Mouse (Mus musculus) ES-Bruce4 (cell line): ENCODE data around the gene Comp.

Source experiments
- CTCF ChIP-seq: IDR thresholded peaks from one replicate; pipeline ENCODE4 v1.8.1; 2011; ENCODE audit warnings: low read depth, low read length
- EP300 ChIP-seq: IDR thresholded peaks from 2 replicates; pipeline ENCODE4 v1.6.1; 2011; ENCODE audit warnings: low read depth, low read length; ENCODE audit not compliant: insufficient read depth
- POLR2A ChIP-seq: IDR thresholded peaks from one replicate; pipeline ENCODE4 v1.8.1; 2011; ENCODE audit warnings: low read length; ENCODE audit not compliant: insufficient read depth

DNA sequence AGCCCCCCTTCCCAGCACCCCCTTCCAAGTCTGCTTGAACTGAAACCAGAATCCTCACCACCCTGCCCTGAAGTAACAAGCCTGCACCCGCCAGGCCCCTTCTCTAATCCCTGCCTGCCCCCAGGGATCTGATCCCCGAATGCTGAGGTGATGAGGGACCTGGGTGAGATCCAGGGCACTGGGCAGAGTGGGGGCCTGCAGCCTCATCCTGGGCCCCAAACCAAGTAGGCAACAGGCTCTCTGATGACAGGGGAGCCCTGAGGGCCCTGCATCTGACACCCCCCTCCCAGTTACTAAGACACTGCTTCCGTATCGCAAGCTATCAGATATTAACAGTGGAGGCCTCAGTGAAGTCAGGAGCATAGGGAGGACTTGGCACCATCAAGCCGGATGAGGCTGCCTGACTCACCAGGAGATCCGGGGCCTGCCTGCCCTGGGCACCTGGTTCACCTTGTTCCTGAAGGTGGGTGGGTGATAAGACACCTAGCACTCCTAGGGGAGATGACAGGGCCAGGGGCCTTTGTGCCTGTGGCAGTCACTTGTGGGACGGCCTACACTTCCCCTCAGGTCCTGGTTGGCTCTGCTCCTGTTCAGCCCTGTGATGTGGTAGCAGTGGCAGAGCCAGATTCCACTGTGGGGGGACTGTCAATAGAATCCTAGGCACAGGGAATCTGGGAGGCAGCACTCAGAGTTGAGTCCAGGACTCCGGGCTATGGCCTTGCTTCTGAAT is 21.1 kb downstream of the Comp start:
- TF ChIP-seq CTCF: no peak
- TF ChIP-seq EP300: no peak
- no peak for TF ChIP-seq POLR2A
